Mouse (Mus musculus): ENCODE data around the gene Ak2. TPM values are rescaled to one million over a fixed set of nuclear protein-coding genes. Genes with fewer than 3 reads are reported as not detected.

The Ak2 gene
- 22.8 and 23.1 TPM in 2 replicates for polyA plus RNA-seq (2012; rRNA removed)

GRCm38 (mm10) chr4:128991500-128992008, at the start of gene Ak2:
Gene Ak2 (plus strand): TSS chr4:128991958.

GRCm38 (mm10) chr4:128962029-128962925, 29.5 kb upstream of the Ak2 start, which contains the start of gene Azin2:
Gene Azin2 (minus strand): TSS chr4:128962442.

DNA sequence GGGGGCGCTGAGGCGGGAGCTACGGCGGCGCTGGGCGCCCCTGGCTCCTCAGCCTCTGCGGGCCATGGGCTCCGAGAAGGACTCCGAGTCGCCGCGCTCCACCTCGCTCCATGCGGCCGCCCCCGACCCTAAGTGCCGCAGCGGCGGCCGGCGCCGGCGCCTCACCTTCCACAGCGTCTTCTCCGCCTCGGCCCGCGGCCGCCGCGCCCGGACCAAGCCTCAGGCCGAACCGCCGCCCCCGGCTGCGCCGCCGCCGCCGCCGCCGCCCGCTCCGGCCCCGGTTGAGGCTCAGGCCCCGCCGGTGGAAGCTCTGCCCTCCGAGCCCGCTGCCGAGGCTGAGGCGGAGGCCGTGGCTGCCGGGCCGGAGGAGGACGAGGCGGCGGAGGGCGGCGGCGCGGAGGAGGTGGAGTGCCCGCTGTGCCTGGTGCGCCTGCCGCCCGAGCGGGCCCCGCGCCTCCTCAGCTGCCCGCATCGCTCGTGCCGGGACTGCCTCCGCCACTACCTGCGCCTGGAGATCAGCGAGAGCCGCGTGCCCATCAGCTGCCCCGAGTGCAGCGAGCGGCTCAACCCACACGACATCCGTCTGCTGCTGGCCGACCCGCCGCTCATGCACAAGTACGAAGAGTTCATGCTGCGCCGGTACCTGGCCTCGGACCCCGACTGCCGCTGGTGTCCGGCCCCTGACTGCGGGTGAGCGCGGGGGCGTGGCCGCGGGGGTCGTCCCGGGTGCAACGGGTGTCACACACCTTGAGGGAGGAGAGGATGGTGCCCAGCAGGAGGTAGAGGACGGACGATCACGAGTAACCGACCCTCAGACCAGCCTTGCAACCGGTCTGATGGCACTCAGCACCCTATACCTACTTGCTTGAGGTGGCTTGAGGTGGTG, 66.7 kb downstream of the Ak2 start, which contains the start of gene Rnf19b:
Gene Rnf19b, plus strand, starts transcription at position 65 of the 886 bp plus-strand sequence.

Other genes with a start within 250 kb of the Ak2 start
- 0.05 and 0.08 TPM in 2 replicates for gene A3galt2, start 236.6 kb upstream of the Ak2 start, polyA plus RNA-seq (2012; rRNA removed)
- 14.1 and 14.8 TPM in 2 replicates for gene Zfp362, start 185.9 kb upstream of the Ak2 start, polyA plus RNA-seq (2012; rRNA removed)
- gene Trim62, start 108.4 kb upstream of the Ak2 start, polyA plus RNA-seq (2012; rRNA removed), result 4.4 and 6.1 TPM in 2 replicates
- gene Azin2, start 29.5 kb upstream of the Ak2 start, polyA plus RNA-seq (2012; rRNA removed), result 3.3 and 5.9 TPM in 2 replicates
- gene Rnf19b, start 66.3 kb downstream of the Ak2 start, polyA plus RNA-seq (2012; rRNA removed), result 39.0 and 55.2 TPM in 2 replicates
- gene Tmem54, start 113.6 kb downstream of the Ak2 start, polyA plus RNA-seq (2012; rRNA removed), result 228 and 321 TPM in 2 replicates
- 0.04 and 0.23 TPM in 2 replicates for gene Hpca, start 130.1 kb downstream of the Ak2 start, polyA plus RNA-seq (2012; rRNA removed)
- gene Fndc5, start 145.0 kb downstream of the Ak2 start, polyA plus RNA-seq (2012; rRNA removed), result 0.85 and 1.00 TPM in 2 replicates
- gene S100pbp, start 197.8 kb downstream of the Ak2 start, polyA plus RNA-seq (2012; rRNA removed), result 0.94 and 2.8 TPM in 2 replicates
- gene Yars, start 197.8 kb downstream of the Ak2 start, polyA plus RNA-seq (2012; rRNA removed), result 3.2 and 5.9 TPM in 2 replicates

Measured in stomach, adult 2 months (tissue).